Mouse (Mus musculus) small intestine, adult 2 months (tissue): Measurements from ENCODE around the gene Tet1. TPM values are rescaled to one million over a fixed set of nuclear protein-coding genes. Genes with fewer than 3 reads are reported as not detected.

Experiments used
- H3K27ac ChIP-seq: fragments of 200-500 bp; 2 replicates; pipeline ENCODE4 v1.5.1; 2012; ENCODE audit warnings: low read depth, low read length, control low read depth, inconsistent platforms; ENCODE audit not compliant: insufficient read depth
- H3K27me3 ChIP-seq: fragments of 200-500 bp; 2 replicates; pipeline ENCODE4 v1.6.1; 2012; ENCODE audit warnings: mild to moderate bottlenecking, moderate library complexity, low read length, inconsistent platforms; ENCODE audit not compliant: control insufficient read depth, insufficient read depth
- H3K36me3 ChIP-seq: fragments of 200-500 bp; 2 replicates; pipeline ENCODE4 v1.6.1; 2012; ENCODE audit warnings: mild to moderate bottlenecking, low read length, control low read depth, inconsistent platforms; ENCODE audit not compliant: control insufficient read depth, insufficient read depth
- H3K4me1 ChIP-seq: fragments of 200-500 bp; 2 replicates; pipeline ENCODE4 v1.6.1; 2012; ENCODE audit warnings: low read length, inconsistent platforms, mixed read lengths; ENCODE audit not compliant: control insufficient read depth, insufficient read depth, insufficient read length
- H3K4me3 ChIP-seq: fragments of 200-500 bp; 2 replicates; pipeline ENCODE4 v1.5.1; 2012; ENCODE audit warnings: low read depth, mild to moderate bottlenecking, control low read depth, inconsistent platforms, low read length, moderate library complexity
- CTCF ChIP-seq: fragments of 200-500 bp; IDR thresholded peaks from 2 replicates; pipeline ENCODE4 v1.5.1; 2012; ENCODE audit warnings: low read depth, mild to moderate bottlenecking, control low read depth, inconsistent platforms, low read length, moderate library complexity, mixed read lengths; ENCODE audit not compliant: insufficient replicate concordance, insufficient read length; ENCODE audit errors: extremely low read depth
- POLR2A ChIP-seq: fragments of 200-500 bp; IDR thresholded peaks from 2 replicates; pipeline ENCODE4 v1.6.1; 2012; ENCODE audit warnings: low read depth, mild to moderate bottlenecking, control low read depth, inconsistent platforms, low read length, moderate library complexity
- WGBS: fragments of 180-500 bp; shearing (Covaris S2); methylation state at CpG from one replicate; pipeline ENCODE4 v1.1.7; 2018; 5-methylcytosine and 5-hydroxymethylcytosine counted together
- polyA plus RNA-seq: library from polyadenylated mRNA; depleted of rRNA; stranded (reverse); fragments of >200 nt; gene quantifications from 2 replicates; pipeline ENCODE4 v1.2.3, GENCODE M21; 2012

The Tet1 gene
- polyA plus RNA-seq, 1 experiment = 0.38 TPM

GRCm38 (mm10) chr10:62883933-62884372, 24.8 kb downstream of the Tet1 start:
- H3K27ac ChIP-seq = no peak overlapping the region
- no peak overlapping the region for H3K4me3 ChIP-seq
- 64% methylated on average over 9 of the region's 9 CpGs for WGBS
- peaks cover 8% of the 10 kb centered on the region for H3K27me3 ChIP-seq
- no peaks in the 10 kb centered on the region for H3K36me3 ChIP-seq
- H3K4me1 ChIP-seq = no peaks in the 10 kb centered on the region
- TF ChIP-seq POLR2A = no peak
- TF ChIP-seq CTCF = no peak

GRCm38 (mm10) chr10:62881211-62881610, 27.6 kb downstream of the Tet1 start:
- 51% methylated on average over 5 of the region's 5 CpGs for WGBS
- H3K27ac ChIP-seq = no peak overlapping the region
- H3K36me3 ChIP-seq = no peaks in the 10 kb centered on the region
- no peaks in the 10 kb centered on the region for H3K4me1 ChIP-seq
- no peaks in the 10 kb centered on the region; the same call in 1 of the 2 replicates for H3K27me3 ChIP-seq
- H3K4me3 ChIP-seq = no peak overlapping the region
- TF ChIP-seq CTCF (peak; percentile 42; the same call in 1 of the 2 replicates), POLR2A (no peak)

DNA sequence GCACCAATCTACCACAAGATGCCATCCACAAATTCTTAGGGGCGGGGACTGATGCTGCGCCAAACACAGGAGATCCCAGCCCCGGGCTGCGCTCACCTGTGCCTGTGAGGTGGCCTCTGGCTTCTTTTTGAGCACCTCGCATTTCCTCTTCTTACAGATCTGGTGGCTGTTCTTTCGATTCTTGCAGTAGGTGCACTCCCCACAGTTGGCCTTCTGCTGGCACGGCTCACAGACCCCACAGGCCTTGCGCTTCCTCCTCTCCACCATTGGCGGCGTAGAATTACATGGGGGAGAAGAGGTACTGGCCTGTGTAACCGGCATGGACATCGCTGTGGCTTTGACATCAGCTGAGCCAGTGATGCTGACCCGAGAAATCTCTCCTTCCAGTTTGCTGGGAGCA, 30.7 kb downstream of the Tet1 start:
- Histone ChIP-seq H3K4me1 (no peaks in the 10 kb centered on the region), H3K27ac (no peak overlapping the region), H3K36me3 (no peaks in the 10 kb centered on the region), H3K27me3 (no peaks in the 10 kb centered on the region), H3K4me3 (no peak overlapping the region)
- no peak for TF ChIP-seq POLR2A
- no peak for TF ChIP-seq CTCF
- WGBS = 91% methylated on average over 13 of the region's 13 CpGs

- no peaks in the 10 kb centered on the region for H3K27me3 ChIP-seq
Observed at GRCm38 (mm10) chr10:62875565-62875964, 33.2 kb downstream of the Tet1 start.

DNA sequence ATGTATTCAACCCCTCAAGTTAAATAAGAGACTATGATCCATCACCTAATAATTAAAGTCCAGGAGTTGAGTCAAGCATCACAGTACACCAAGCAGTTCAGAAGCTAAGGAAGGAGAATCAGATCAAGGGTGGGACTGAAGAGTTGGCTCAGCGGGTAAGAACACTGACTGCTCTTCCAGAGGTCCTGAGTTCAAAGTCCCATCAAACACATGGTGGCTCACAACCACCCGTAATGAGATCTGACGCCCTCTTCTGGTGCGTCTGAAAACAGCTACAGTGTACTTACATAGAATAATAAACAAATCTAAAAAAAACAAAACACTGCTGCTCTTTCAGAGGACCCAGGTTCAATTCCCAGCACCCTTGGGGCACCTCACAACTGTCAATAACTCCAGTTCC, 34.0 kb downstream of the Tet1 start:
- H3K27ac ChIP-seq = no peak overlapping the region
- TF ChIP-seq POLR2A (no peak), CTCF (no peak)
- H3K27me3 ChIP-seq = no peaks in the 10 kb centered on the region
- no peaks in the 10 kb centered on the region for H3K4me1 ChIP-seq
- no peaks in the 10 kb centered on the region for H3K36me3 ChIP-seq
- WGBS = 73% methylated on average over 4 of the region's 4 CpGs
- H3K4me3 ChIP-seq = no peak overlapping the region

More at GRCm38 (mm10) chr10:62875565-62875964, 33.2 kb downstream of the Tet1 start:
- no peak for TF ChIP-seq POLR2A
- TF ChIP-seq CTCF = no peak
- Histone ChIP-seq H3K4me1 (no peaks in the 10 kb centered on the region), H3K36me3 (no peaks in the 10 kb centered on the region), H3K4me3 (no peak overlapping the region), H3K27ac (no peak overlapping the region)
- WGBS = 41% methylated on average over 4 of the region's 4 CpGs

- TF ChIP-seq CTCF (no peak), POLR2A (no peak)
- Histone ChIP-seq H3K4me1 (peaks cover 8% of the 10 kb centered on the region; the same call in 1 of the 2 replicates), H3K27me3 (no peaks in the 10 kb centered on the region), H3K36me3 (no peaks in the 10 kb centered on the region), H3K27ac (0 out of 2 replicates have a peak overlapping the region, but pooled peaks have one; percentile 44), H3K4me3 (no peak overlapping the region)
- 56% methylated on average over 11 of the region's 11 CpGs for WGBS
Observed at GRCm38 (mm10) chr10:62866035-62866791, 42.6 kb downstream of the Tet1 start.
